Mouse (Mus musculus): ENCODE results near the gene Gal. TPM values are rescaled to one million over a fixed set of nuclear protein-coding genes. Genes with fewer than 3 reads are reported as not detected.

Gene Gal
- polyA plus RNA-seq, 1 experiment from 2014 or later, result 14.0 TPM

DNA sequence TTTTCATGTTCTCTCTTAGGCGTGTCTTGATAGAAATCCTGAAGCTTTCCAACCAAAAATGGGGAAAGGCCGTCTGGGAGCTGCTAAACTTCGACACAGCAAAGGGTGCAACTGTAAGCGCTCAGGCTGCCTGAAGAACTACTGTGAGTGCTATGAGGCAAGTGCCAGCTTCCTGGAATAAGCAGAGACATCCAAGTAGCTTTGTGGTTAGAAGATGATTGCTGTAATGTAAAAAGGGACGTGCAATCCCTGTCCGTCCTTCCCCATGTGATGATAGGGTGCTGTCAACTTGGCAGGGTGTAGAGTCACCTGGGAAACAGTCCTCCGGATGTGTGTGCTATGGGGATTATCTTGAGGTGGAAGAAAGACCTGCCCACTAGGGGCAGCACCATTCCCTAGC, 10.3 kb downstream of the Gal start:
- no peak for ATAC-seq (replicated peaks; ENCODE audit: insufficient number of reproducible peaks, low FRiP score, low TSS enrichment)
- Histone ChIP-seq H3K27me3 (ENCODE audit: control insufficient read depth, insufficient read depth, low read length) (peaks cover 9% of the 10 kb centered on the region), H3K9me3 (replicated peaks; ENCODE audit: control insufficient read depth, low read length) (no peaks in the 10 kb centered on the region), H3K36me3 (ENCODE audit: control insufficient read depth, insufficient read depth, low read length) (no peaks in the 10 kb centered on the region), H3K27ac (ENCODE audit: low read depth, low read length) (no peak overlapping the region), H3K4me3 (ENCODE audit: low read depth, low read length) (no peak overlapping the region), H3K4me1 (ENCODE audit: control insufficient read depth, insufficient read depth, low read length) (peaks cover 8% of the 10 kb centered on the region), H3K9ac (ENCODE audit: low read depth, low read length) (no peak overlapping the region), H3K4me2 (no peak overlapping the region)
- WGBS (ENCODE audit: insufficient replicate concordance), result 78% methylated on average over 7 of the region's 7 CpGs

DNA sequence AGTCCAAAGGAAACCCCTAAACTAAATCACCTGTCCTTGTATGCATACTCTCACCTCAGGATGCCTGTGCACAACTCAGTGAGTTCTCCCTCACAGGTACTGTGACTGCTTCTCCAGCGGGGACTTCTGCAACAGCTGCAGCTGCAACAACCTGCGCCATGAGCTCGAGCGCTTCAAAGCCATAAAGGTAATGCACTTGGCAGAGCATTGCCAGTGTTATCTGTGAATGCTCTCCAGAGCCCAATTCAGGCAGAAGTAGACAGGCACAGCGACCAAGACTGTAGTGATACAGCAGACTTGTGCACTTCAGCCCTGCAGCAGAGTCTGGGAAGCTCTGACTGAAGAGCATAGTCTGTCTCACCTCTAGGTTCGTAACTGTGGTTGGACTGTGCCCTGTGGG, 12.0 kb downstream of the Gal start:
- WGBS (ENCODE audit: insufficient replicate concordance), result 61% methylated on average over 6 of the region's 6 CpGs
- H3K4me2 ChIP-seq, result no peak overlapping the region

DNA sequence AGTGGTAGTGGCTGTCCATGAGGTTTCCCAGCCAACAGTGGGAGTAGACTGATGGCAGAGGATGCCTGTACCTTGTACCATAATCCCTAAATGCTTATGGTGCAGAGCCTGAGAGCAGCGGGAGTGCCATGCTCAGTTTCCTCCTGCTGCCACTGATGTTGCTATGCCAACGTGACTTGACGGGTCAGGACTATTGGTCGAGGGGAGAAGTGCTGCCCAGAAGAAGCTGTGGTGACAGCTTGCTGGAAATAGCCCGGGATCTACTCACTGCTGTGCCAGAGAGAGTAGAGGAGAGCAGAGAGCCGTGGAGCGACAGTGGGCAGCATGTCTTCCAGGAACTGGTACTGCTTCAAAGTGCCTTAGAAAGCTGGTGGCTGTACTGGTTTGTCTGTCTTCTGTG, 12.4 kb downstream of the Gal start:
- Histone ChIP-seq H3K9me3 (replicated peaks; ENCODE audit: control insufficient read depth, low read length) (no peaks in the 10 kb centered on the region), H3K4me2 (no peak overlapping the region), H3K36me3 (ENCODE audit: control insufficient read depth, insufficient read depth, low read length) (no peaks in the 10 kb centered on the region), H3K27ac (ENCODE audit: low read depth, low read length) (no peak overlapping the region), H3K4me1 (ENCODE audit: control insufficient read depth, insufficient read depth, low read length) (peaks cover 12% of the 10 kb centered on the region), H3K4me3 (ENCODE audit: low read depth, low read length) (no peak overlapping the region), H3K27me3 (ENCODE audit: control insufficient read depth, insufficient read depth, low read length) (no peaks in the 10 kb centered on the region; the same call in none of the 2 replicates), H3K9ac (ENCODE audit: low read depth, low read length) (no peak overlapping the region)
- WGBS (ENCODE audit: insufficient replicate concordance), result 34% methylated on average over 7 of the region's 7 CpGs
- no peak for ATAC-seq (replicated peaks; ENCODE audit: insufficient number of reproducible peaks, low FRiP score, low TSS enrichment)

More for the DNA sequence above, 12.0 kb downstream of the Gal start:
- no peak overlapping the region for H3K4me3 ChIP-seq (ENCODE audit: low read depth, low read length)
- H3K36me3 ChIP-seq (ENCODE audit: control insufficient read depth, insufficient read depth, low read length), result no peaks in the 10 kb centered on the region
- H3K27ac ChIP-seq (ENCODE audit: low read depth, low read length), result no peak overlapping the region
- ATAC-seq (replicated peaks; ENCODE audit: insufficient number of reproducible peaks, low FRiP score, low TSS enrichment), result no peak
- H3K27me3 ChIP-seq (ENCODE audit: control insufficient read depth, insufficient read depth, low read length), result no peaks in the 10 kb centered on the region; the same call in none of the 2 replicates
- H3K4me1 ChIP-seq (ENCODE audit: control insufficient read depth, insufficient read depth, low read length), result peaks cover 8% of the 10 kb centered on the region
- no peak overlapping the region for H3K9ac ChIP-seq (ENCODE audit: low read depth, low read length)
- no peaks in the 10 kb centered on the region for H3K9me3 ChIP-seq (replicated peaks; ENCODE audit: control insufficient read depth, low read length)

DNA sequence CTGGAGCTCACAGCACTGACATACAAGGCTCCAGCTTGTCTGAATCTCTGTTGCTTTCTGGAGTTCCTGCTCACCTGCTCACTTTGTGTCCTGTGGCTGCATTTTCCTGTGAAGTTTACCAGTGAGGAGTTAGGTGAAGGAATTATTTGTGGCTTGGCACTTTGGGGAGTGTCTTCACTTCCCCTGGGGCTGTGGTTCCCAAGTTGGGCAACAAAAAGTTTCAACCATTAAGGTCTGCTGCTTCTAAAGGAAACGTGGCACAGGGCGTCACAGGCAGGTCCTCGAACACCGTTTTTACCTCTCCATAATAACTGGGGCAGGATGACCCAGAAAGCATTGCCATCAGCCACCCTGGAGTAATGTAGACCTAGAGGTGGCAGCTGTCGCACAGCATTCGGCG, 12.8 kb downstream of the Gal start:
- H3K27ac ChIP-seq (ENCODE audit: low read depth, low read length), result no peak overlapping the region
- no peak overlapping the region for H3K4me2 ChIP-seq
- no peak overlapping the region for H3K4me3 ChIP-seq (ENCODE audit: low read depth, low read length)
- H3K4me1 ChIP-seq (ENCODE audit: control insufficient read depth, insufficient read depth, low read length), result peaks cover 16% of the 10 kb centered on the region
- no peak for ATAC-seq (replicated peaks; ENCODE audit: insufficient number of reproducible peaks, low FRiP score, low TSS enrichment)
- H3K9ac ChIP-seq (ENCODE audit: low read depth, low read length), result no peak overlapping the region
- no peaks in the 10 kb centered on the region; the same call in none of the 2 replicates for H3K27me3 ChIP-seq (ENCODE audit: control insufficient read depth, insufficient read depth, low read length)
- no peaks in the 10 kb centered on the region for H3K36me3 ChIP-seq (ENCODE audit: control insufficient read depth, insufficient read depth, low read length)
- H3K9me3 ChIP-seq (replicated peaks; ENCODE audit: control insufficient read depth, low read length), result no peaks in the 10 kb centered on the region
- 69% methylated on average over 7 of the region's 7 CpGs for WGBS (ENCODE audit: insufficient replicate concordance)

DNA sequence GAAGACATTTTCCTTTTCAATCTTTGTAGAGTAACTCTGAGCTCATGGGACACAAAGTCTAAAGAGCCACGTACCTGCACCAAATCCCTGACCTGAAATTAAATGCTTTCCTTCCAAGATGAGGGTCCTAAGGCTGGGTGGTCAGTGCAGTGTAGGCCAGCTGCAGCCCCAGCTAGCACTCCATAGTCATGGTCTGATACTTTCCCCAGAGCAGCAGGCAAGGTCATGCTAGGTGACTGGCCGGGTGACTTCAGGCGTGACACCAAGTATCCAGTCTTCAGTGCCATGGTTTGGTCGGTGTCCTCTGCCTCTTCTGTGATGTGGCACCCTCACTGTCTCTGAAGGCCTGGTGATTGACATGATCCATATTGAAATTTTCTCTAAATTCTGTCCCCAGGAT, 14.3 kb downstream of the Gal start:
- 77% methylated on average over 4 of the region's 4 CpGs for WGBS (ENCODE audit: insufficient replicate concordance)
- Histone ChIP-seq H3K36me3 (ENCODE audit: control insufficient read depth, insufficient read depth, low read length) (no peaks in the 10 kb centered on the region), H3K9me3 (replicated peaks; ENCODE audit: control insufficient read depth, low read length) (no peaks in the 10 kb centered on the region), H3K27me3 (ENCODE audit: control insufficient read depth, insufficient read depth, low read length) (no peaks in the 10 kb centered on the region; the same call in none of the 2 replicates), H3K9ac (ENCODE audit: low read depth, low read length) (no peak overlapping the region), H3K4me1 (ENCODE audit: control insufficient read depth, insufficient read depth, low read length) (peaks cover 19% of the 10 kb centered on the region), H3K4me3 (ENCODE audit: low read depth, low read length) (no peak overlapping the region), H3K27ac (ENCODE audit: low read depth, low read length) (no peak overlapping the region), H3K4me2 (no peak overlapping the region)
- no peak for ATAC-seq (replicated peaks; ENCODE audit: insufficient number of reproducible peaks, low FRiP score, low TSS enrichment)

DNA sequence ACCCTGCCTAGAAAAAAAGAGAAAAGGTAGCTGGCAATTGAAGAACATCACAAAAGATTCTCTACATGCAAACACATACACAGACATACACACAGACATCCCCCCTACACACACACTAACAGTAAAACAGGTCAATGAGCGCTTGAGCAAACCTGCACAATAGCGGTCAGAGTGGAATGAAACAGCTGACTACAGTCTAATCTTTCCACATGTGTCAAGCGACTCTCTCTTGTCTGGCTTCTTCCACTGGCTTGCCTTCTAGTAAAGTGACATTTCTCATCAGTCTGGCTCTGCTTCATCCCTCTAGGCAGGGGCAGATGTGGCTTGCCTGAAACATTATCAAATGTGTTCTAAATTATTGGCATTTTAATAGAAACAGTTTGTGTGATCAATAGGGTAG, 20.1 kb downstream of the Gal start:
- no peaks in the 10 kb centered on the region for H3K27me3 ChIP-seq (ENCODE audit: control insufficient read depth, insufficient read depth, low read length)
- no peak overlapping the region for H3K4me3 ChIP-seq (ENCODE audit: low read depth, low read length)
- peaks cover 21% of the 10 kb centered on the region for H3K4me1 ChIP-seq (ENCODE audit: control insufficient read depth, insufficient read depth, low read length)
- no peaks in the 10 kb centered on the region for H3K36me3 ChIP-seq (ENCODE audit: control insufficient read depth, insufficient read depth, low read length)
- no peak overlapping the region for H3K9ac ChIP-seq (ENCODE audit: low read depth, low read length)
- 74% methylated on average over 3 of the region's 3 CpGs for WGBS (ENCODE audit: insufficient replicate concordance)
- H3K27ac ChIP-seq (ENCODE audit: low read depth, low read length), result no peak overlapping the region
- H3K4me2 ChIP-seq, result no peak overlapping the region
- no peak for ATAC-seq (replicated peaks; ENCODE audit: insufficient number of reproducible peaks, low FRiP score, low TSS enrichment)
- H3K9me3 ChIP-seq (replicated peaks; ENCODE audit: control insufficient read depth, low read length), result 0 out of 2 replicates have a peak, but pooled peaks cover 2% of the 10 kb centered on the region

DNA sequence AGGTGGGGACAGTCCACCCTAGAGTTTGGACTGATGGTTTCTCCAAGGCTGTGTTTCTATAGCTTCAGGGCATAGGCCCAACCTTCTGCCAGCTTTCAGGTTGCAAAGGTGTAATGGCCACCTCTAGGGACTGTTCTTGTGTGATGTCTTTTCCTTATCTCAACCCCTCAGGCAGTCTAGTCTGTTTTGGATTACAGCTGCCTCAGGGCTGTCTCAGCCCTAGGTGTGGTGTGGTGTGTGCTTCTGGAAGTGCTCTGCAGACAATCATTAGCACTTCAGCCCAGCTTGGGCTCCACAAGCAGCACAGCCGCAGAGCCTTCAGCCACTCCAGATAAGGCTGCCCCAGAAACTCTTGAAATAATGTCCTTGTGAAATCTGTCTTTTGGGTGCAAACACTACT, 22.0 kb downstream of the Gal start:
- 10% methylated on average over 1 of the region's 1 CpGs for WGBS (ENCODE audit: insufficient replicate concordance)
- 0 out of 2 replicates have a peak, but pooled peaks cover 2% of the 10 kb centered on the region for H3K9me3 ChIP-seq (replicated peaks; ENCODE audit: control insufficient read depth, low read length)

DNA sequence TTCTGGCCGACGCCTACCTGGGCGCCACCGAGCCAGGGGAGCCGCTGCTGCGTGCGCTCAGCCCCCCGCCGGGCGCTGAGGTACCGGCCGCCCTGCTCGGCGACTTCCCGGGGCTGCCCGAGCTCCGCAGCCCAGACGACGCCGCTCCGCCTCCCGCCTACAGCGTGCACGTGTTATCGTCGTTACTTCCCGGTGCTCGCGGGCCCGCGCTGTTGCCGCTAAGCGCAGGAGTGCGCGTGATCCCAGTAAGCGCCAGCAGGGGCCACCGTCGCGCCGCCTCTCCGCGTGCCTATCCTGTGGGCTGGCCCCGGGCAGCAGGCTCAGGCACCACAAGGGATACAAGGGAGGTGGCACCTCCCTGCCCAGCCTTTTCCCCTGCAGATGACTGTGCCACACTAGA, 25.3 kb downstream of the Gal start:
- H3K4me1 ChIP-seq (ENCODE audit: control insufficient read depth, insufficient read depth, low read length), result peaks cover 10% of the 10 kb centered on the region
- H3K9me3 ChIP-seq (replicated peaks; ENCODE audit: control insufficient read depth, low read length), result 0 out of 2 replicates have a peak, but pooled peaks cover 2% of the 10 kb centered on the region
- H3K27ac ChIP-seq (ENCODE audit: low read depth, low read length), result no peak overlapping the region

More for the DNA sequence above, 22.0 kb downstream of the Gal start:
- Histone ChIP-seq H3K4me2 (peak overlapping the region; percentile 11; the same call in 1 of the 2 replicates), H3K36me3 (ENCODE audit: control insufficient read depth, insufficient read depth, low read length) (no peaks in the 10 kb centered on the region), H3K27ac (ENCODE audit: low read depth, low read length) (0 out of 2 replicates have a peak overlapping the region, but pooled peaks have one; percentile 17), H3K27me3 (ENCODE audit: control insufficient read depth, insufficient read depth, low read length) (no peaks in the 10 kb centered on the region), H3K4me3 (ENCODE audit: low read depth, low read length) (no peak overlapping the region), H3K4me1 (ENCODE audit: control insufficient read depth, insufficient read depth, low read length) (peaks cover 21% of the 10 kb centered on the region), H3K9ac (ENCODE audit: low read depth, low read length) (no peak overlapping the region)
- no peak for ATAC-seq (replicated peaks; ENCODE audit: insufficient number of reproducible peaks, low FRiP score, low TSS enrichment)

DNA sequence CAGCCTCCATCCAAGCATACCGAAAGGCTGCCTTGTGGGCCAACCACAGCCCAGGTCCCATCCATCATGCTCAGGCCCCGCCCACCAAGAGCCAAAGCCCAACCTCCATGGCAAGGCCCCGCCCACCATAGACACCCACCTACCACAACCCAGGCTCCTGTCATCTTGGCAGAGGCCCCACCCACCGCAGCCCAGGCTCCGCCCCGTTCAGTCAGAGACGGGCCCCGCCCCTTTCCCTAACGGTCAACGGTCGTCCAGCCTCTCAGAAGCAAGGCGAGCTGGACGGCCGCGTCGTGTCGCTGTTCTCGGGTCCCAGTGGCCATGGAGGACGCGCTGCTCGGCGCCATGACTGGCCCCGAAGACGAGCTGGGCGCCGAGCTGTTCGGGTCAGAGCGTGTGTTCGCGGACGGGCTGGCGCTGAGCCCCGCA, 25.7 kb downstream of the Gal start, which contains the start of gene Tesmin:
TSS of gene Tesmin (plus strand) at position 229 of the 429 bp plus-strand sequence.
- Histone ChIP-seq H3K4me1 (ENCODE audit: control insufficient read depth, insufficient read depth, low read length) (peaks cover 6% of the 10 kb centered on the region), H3K27ac (ENCODE audit: low read depth, low read length) (no peak within 1 kb of the TSS), H3K4me2 (peak within 1 kb of the TSS; percentile 87), H3K9me3 (replicated peaks; ENCODE audit: control insufficient read depth, low read length) (0 out of 2 replicates have a peak, but pooled peaks cover 2% of the 10 kb centered on the region), H3K9ac (ENCODE audit: low read depth, low read length) (peak within 1 kb of the TSS; percentile 72), H3K4me3 (ENCODE audit: low read depth, low read length) (peak within 1 kb of the TSS; percentile 51), H3K36me3 (ENCODE audit: control insufficient read depth, insufficient read depth, low read length) (no peaks in the 10 kb centered on the region), H3K27me3 (ENCODE audit: control insufficient read depth, insufficient read depth, low read length) (no peaks in the 10 kb centered on the region)
- 1% methylated on average over 33 of the region's 33 CpGs for WGBS (ENCODE audit: insufficient replicate concordance)
- peak; percentile 82 for ATAC-seq (replicated peaks; ENCODE audit: insufficient number of reproducible peaks, low FRiP score, low TSS enrichment)

More for the DNA sequence above, 25.3 kb downstream of the Gal start:
- Histone ChIP-seq H3K36me3 (ENCODE audit: control insufficient read depth, insufficient read depth, low read length) (no peaks in the 10 kb centered on the region), H3K9ac (ENCODE audit: low read depth, low read length) (peak overlapping the region; percentile 72), H3K4me2 (peak overlapping the region; percentile 87), H3K27me3 (ENCODE audit: control insufficient read depth, insufficient read depth, low read length) (no peaks in the 10 kb centered on the region), H3K4me3 (ENCODE audit: low read depth, low read length) (peak overlapping the region; percentile 51)
- WGBS (ENCODE audit: insufficient replicate concordance), result 0% methylated on average over 31 of the region's 43 CpGs
- peak; percentile 81 for ATAC-seq (replicated peaks; ENCODE audit: insufficient number of reproducible peaks, low FRiP score, low TSS enrichment)
